Mouse (Mus musculus) heart, postnatal 36 days (tissue): ENCODE results near the gene Gfod2. TPM values are rescaled to one million over a fixed set of nuclear protein-coding genes. Genes with fewer than 3 reads are reported as not detected.
A peak's percentile ranks its signal among the peaks of the same experiment; 100 is the strongest.

ENCODE experiments used
- DNase-seq, 2 experiments: peaks; one replicate each; pipeline ENCODE4 v3.0.0; 2021 to 2022
- intact Hi-C: fragments of 180-260 bp; cut with DNase I; formaldehyde crosslinking; loops from one replicate; pipeline ENCODE4 v1.15.1; 2025
- total RNA-seq, 2 experiments: library from RNA; stranded (reverse); gene quantifications; 2 replicates each; pipeline ENCODE4 v1.2.3; 2021

Gene Gfod2
- total RNA-seq, 2 experiments from 2014 or later: 4.0 to 4.1 TPM

GRCm38 (mm10) chr8:105706426-105706825 is 52.0 kb downstream of the Gfod2 start:
- intact Hi-C loops: no loop called here
- DNase-seq: no peak

- intact Hi-C loops: no loop called here
- no peak for DNase-seq
Measured at GRCm38 (mm10) chr8:105704955-105705354, 53.5 kb downstream of the Gfod2 start.

GRCm38 (mm10) chr8:105704146-105704812 is 54.2 kb downstream of the Gfod2 start:
- intact Hi-C loops: no loop called here
- DNase-seq: no peak

- intact Hi-C loops: no loop called here
- DNase-seq: no peak
Measured at GRCm38 (mm10) chr8:105702731-105703415, 55.6 kb downstream of the Gfod2 start.

GRCm38 (mm10) chr8:105702001-105702401 is 56.5 kb downstream of the Gfod2 start:
- DNase-seq: no peak
- intact Hi-C loops: no loop called here

- intact Hi-C loops: loop anchor here (2.0 kb wide), 1 partner anchor 64 kb away; the partner anchor contains the start of genes Agrp and Ctcf
- peak; percentile 96 to 97 for DNase-seq
Measured at GRCm38 (mm10) chr8:105700966-105701824, 57.3 kb downstream of the Gfod2 start, which contains the start of the genes Acd and Pard6a. Gene Acd (minus strand): TSS chr8:105701102. Gene Pard6a (plus strand): TSS chr8:105701148.

GRCm38 (mm10) chr8:105700566-105700965 is 57.9 kb downstream of the Gfod2 start:
- no peak for DNase-seq
- intact Hi-C loops: loop anchor here (2.0 kb wide), 1 partner anchor 64 kb away; the partner anchor contains the start of genes Agrp and Ctcf

GRCm38 (mm10) chr8:105699488-105700215 is 58.8 kb downstream of the Gfod2 start:
- no peak for DNase-seq
- intact Hi-C loops: loop anchor here (2.0 kb wide), 1 partner anchor 63 kb away; the partner anchor contains the start of genes Agrp and Ctcf

- intact Hi-C loops: no loop called here
- no peak for DNase-seq
Measured at GRCm38 (mm10) chr8:105698734-105699133, 59.7 kb downstream of the Gfod2 start.

GRCm38 (mm10) chr8:105697196-105697780 is 61.2 kb downstream of the Gfod2 start:
- DNase-seq: no peak
- intact Hi-C loops: no loop called here

GRCm38 (mm10) chr8:105695080-105695780 is 63.2 kb downstream of the Gfod2 start:
- intact Hi-C loops: no loop called here
- no peak for DNase-seq

GRCm38 (mm10) chr8:105694051-105694799 is 64.2 kb downstream of the Gfod2 start:
- DNase-seq: no peak
- intact Hi-C loops: no loop called here

GRCm38 (mm10) chr8:105693648-105694047 is 64.8 kb downstream of the Gfod2 start:
- DNase-seq: peak; percentile 76 to 79

GRCm38 (mm10) chr8:105692449-105693182 is 65.8 kb downstream of the Gfod2 start:
- intact Hi-C loops: no loop called here
- DNase-seq: no peak

More at GRCm38 (mm10) chr8:105693648-105694047, 64.8 kb downstream of the Gfod2 start:
- intact Hi-C loops: no loop called here

- DNase-seq: no peak
- intact Hi-C loops: no loop called here
Measured at GRCm38 (mm10) chr8:105690978-105691377, 67.5 kb downstream of the Gfod2 start.

- intact Hi-C loops: loop anchor here (5.0 to 10.0 kb wide), 3 partner anchors 53 to 123 kb away; partner anchors contain the start of genes Agrp, Atp6v0d1 and Ctcf
- DNase-seq: no peak
Measured at GRCm38 (mm10) chr8:105689983-105690360, 68.5 kb downstream of the Gfod2 start.

- intact Hi-C loops: loop anchor here (5.0 to 10.0 kb wide), 3 partner anchors 52 to 122 kb away; partner anchors contain the start of genes Agrp, Atp6v0d1 and Ctcf
Measured at GRCm38 (mm10) chr8:105689256-105689982, 69.0 kb downstream of the Gfod2 start.

More at GRCm38 (mm10) chr8:105689256-105689982, 69.0 kb downstream of the Gfod2 start:
- no peak for DNase-seq
